Mouse (Mus musculus): ENCODE results near the gene Taf15.

DNA sequence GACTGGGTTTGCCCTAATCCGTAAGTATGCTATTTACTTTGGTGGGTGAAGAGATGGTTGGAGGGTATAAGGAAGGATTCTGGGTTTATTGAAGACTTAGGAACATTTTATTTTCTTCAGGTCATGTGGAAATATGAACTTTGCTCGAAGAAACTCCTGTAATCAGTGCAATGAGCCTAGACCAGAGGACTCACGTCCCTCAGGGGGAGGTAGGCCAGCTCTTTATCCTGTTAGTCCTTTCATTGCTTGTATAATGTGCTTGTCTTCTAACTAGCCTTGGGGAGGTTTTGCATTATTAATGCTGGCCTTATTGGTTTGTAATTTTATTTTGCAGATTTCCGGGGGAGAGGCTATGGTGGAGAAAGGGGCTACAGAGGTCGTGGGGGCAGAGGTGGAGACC, 31.4 kb downstream of the Taf15 start:
- TF ChIP-seq CTCF (IDR thresholded peaks at IDR 0.05; ENCODE audit: low read depth, low read length), result no peak
- no peak for TF ChIP-seq POLR2A (IDR thresholded peaks at IDR 0.05; ENCODE audit: extremely low read depth, insufficient read depth, low read length)
